Mouse (Mus musculus): Measurements from ENCODE around the gene Sufu. TPM values are rescaled to one million over a fixed set of nuclear protein-coding genes. Genes with fewer than 3 reads are reported as not detected.

Sufu gene
- total and polyA plus RNA-seq, 3 experiments, result 5.1 to 31.8 (median 25.7) TPM

- DNase-seq (ENCODE audit: low spot score) (no peak), ATAC-seq (ENCODE audit: extremely low read depth, insufficient number of reproducible peaks, low FRiP score, poor library complexity, severe bottlenecking) (no peak)
- no peak for TF ChIP-seq GATA2 (IDR thresholded peaks at IDR 0.05; ENCODE audit: borderline replicate concordance, low read depth, low read length)
- TF ChIP-seq GATA1 (IDR thresholded peaks at IDR 0.05; ENCODE audit: borderline replicate concordance, low read length), result no peak
- no peak for TF ChIP-seq CTCF (IDR thresholded peaks at IDR 0.05; ENCODE audit: low read depth, low read length)
- TF ChIP-seq POLR2AphosphoS5 (IDR thresholded peaks at IDR 0.05; ENCODE audit: insufficient replicate concordance, low read depth, low read length), result no peak
- TF ChIP-seq TAL1 (conservative IDR thresholded peaks at IDR 0.05; ENCODE audit: low read depth, low read length), result no peak
- Histone ChIP-seq H3K9me3 (replicated peaks) (no peaks in the 10 kb centered on the region), H3K4me1 (ENCODE audit: insufficient read depth, low read depth, low read length) (peaks cover 2% of the 10 kb centered on the region; the same call in 1 of the 2 replicates), H3K27me3 (ENCODE audit: insufficient read depth, low read length) (no peaks in the 10 kb centered on the region), H3K4me3 (ENCODE audit: low read depth, low read length) (no peak overlapping the region), H3K36me3 (replicated peaks) (peaks cover 38% of the 10 kb centered on the region)
These were observed 23.7 kb downstream of the Sufu start for GRCm38 (mm10) chr19:46420410-46420809.

- no peaks in the 10 kb centered on the region for H3K9me3 ChIP-seq (replicated peaks)
- H3K27me3 ChIP-seq (ENCODE audit: insufficient read depth, low read length), result no peaks in the 10 kb centered on the region
- DNase-seq (ENCODE audit: low spot score) (no peak), ATAC-seq (ENCODE audit: extremely low read depth, insufficient number of reproducible peaks, low FRiP score, poor library complexity, severe bottlenecking) (no peak)
- no peak for TF ChIP-seq CTCF (IDR thresholded peaks at IDR 0.05; ENCODE audit: low read depth, low read length)
- TF ChIP-seq GATA2 (IDR thresholded peaks at IDR 0.05; ENCODE audit: borderline replicate concordance, low read depth, low read length), result no peak
- no peak for TF ChIP-seq GATA1 (IDR thresholded peaks at IDR 0.05; ENCODE audit: borderline replicate concordance, low read length)
- no peak for TF ChIP-seq TAL1 (conservative IDR thresholded peaks at IDR 0.05; ENCODE audit: low read depth, low read length)
- TF ChIP-seq POLR2AphosphoS5 (IDR thresholded peaks at IDR 0.05; ENCODE audit: insufficient replicate concordance, low read depth, low read length), result no peak
- peaks cover 39% of the 10 kb centered on the region for H3K36me3 ChIP-seq (replicated peaks)
- no peak overlapping the region for H3K4me3 ChIP-seq (ENCODE audit: low read depth, low read length)
- H3K4me1 ChIP-seq (ENCODE audit: insufficient read depth, low read depth, low read length), result no peaks in the 10 kb centered on the region; the same call in 1 of the 2 replicates
These were observed 26.0 kb downstream of the Sufu start for GRCm38 (mm10) chr19:46422384-46423338.

DNA sequence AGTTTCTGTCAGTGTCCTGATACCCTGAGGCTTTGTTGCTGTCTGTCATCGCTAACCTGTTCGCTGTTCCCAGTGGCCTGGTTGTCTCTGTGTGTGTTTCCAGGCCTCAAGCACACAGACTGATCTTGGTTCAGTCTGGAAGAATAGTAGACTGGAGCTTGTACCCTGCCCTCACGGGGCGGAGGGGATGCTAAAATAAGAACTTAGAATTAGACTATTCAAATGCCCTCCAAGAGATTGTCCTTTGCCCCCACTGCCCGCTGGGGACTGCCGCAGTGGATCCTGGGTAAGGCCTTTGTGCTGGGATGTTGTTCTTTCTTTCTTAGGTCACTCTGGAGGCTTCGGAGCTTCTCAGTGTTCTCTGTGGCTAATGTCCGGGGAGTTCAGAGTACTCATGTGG, 28.6 kb downstream of the Sufu start:
- no peaks in the 10 kb centered on the region; the same call in 1 of the 2 replicates for H3K4me1 ChIP-seq (ENCODE audit: insufficient read depth, low read depth, low read length)
- H3K27me3 ChIP-seq (ENCODE audit: insufficient read depth, low read length), result no peaks in the 10 kb centered on the region
- peaks cover 43% of the 10 kb centered on the region for H3K36me3 ChIP-seq (replicated peaks)
- TF ChIP-seq CTCF (IDR thresholded peaks at IDR 0.05; ENCODE audit: low read depth, low read length) (no peak), GATA1 (IDR thresholded peaks at IDR 0.05; ENCODE audit: borderline replicate concordance, low read length) (no peak), GATA2 (IDR thresholded peaks at IDR 0.05; ENCODE audit: borderline replicate concordance, low read depth, low read length) (no peak), POLR2AphosphoS5 (IDR thresholded peaks at IDR 0.05; ENCODE audit: insufficient replicate concordance, low read depth, low read length) (no peak), TAL1 (conservative IDR thresholded peaks at IDR 0.05; ENCODE audit: low read depth, low read length) (no peak)
- no peak overlapping the region for H3K4me3 ChIP-seq (ENCODE audit: low read depth, low read length)
- DNase-seq (ENCODE audit: low spot score), result no peak
- no peaks in the 10 kb centered on the region for H3K9me3 ChIP-seq (replicated peaks)
- no peak for ATAC-seq (ENCODE audit: extremely low read depth, insufficient number of reproducible peaks, low FRiP score, poor library complexity, severe bottlenecking)

DNA sequence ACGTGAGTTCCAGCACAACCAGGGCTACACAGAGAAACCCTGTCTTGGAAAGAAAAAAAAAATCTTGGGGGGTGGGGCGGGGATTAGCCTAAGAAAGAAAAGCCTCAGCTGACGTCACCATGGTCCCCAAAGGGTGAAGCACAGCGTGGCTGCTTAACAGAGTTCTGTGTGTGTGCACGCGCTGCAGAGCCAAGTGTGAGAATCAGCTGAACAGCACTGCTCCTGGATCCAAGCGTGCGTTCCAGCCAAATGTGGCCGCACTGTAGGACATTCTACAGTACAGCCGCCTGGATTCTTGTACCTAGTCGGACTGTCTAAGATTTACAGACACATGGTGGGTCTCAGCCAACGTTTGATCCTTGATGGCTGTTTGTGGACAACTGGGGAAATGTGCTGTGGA, 29.8 kb downstream of the Sufu start:
- Histone ChIP-seq H3K36me3 (replicated peaks) (peaks cover 44% of the 10 kb centered on the region), H3K27me3 (ENCODE audit: insufficient read depth, low read length) (no peaks in the 10 kb centered on the region), H3K4me3 (ENCODE audit: low read depth, low read length) (no peak overlapping the region), H3K9me3 (replicated peaks) (no peaks in the 10 kb centered on the region), H3K4me1 (ENCODE audit: insufficient read depth, low read depth, low read length) (peaks cover 2% of the 10 kb centered on the region; the same call in 1 of the 2 replicates)
- no peak for ATAC-seq (ENCODE audit: extremely low read depth, insufficient number of reproducible peaks, low FRiP score, poor library complexity, severe bottlenecking)
- TF ChIP-seq POLR2AphosphoS5 (IDR thresholded peaks at IDR 0.05; ENCODE audit: insufficient replicate concordance, low read depth, low read length) (no peak), CTCF (IDR thresholded peaks at IDR 0.05; ENCODE audit: low read depth, low read length) (no peak), GATA1 (IDR thresholded peaks at IDR 0.05; ENCODE audit: borderline replicate concordance, low read length) (no peak), TAL1 (conservative IDR thresholded peaks at IDR 0.05; ENCODE audit: low read depth, low read length) (no peak), GATA2 (IDR thresholded peaks at IDR 0.05; ENCODE audit: borderline replicate concordance, low read depth, low read length) (no peak)
- no peak for DNase-seq (ENCODE audit: low spot score)

DNA sequence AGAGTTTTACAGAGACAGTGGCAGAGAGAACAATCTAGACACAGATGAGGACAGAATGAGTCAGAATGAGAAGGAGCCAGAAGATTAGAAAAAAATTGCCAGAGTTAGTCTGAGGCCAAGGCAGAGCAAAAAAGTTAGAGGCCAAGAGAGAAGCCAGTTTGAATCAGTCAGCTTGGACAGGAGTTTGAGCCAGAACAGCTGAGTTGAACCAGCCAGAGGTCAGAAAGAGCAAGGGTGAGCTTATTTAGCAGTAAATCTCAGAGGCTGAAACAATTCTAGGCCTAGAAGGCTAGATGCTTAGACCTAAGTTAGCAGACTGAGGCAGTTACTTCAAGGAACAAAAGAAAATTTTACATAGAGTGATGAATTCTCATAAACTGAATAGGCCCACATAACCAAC, 32.6 kb downstream of the Sufu start:
- Histone ChIP-seq H3K9me3 (replicated peaks) (no peaks in the 10 kb centered on the region), H3K4me3 (ENCODE audit: low read depth, low read length) (no peak overlapping the region), H3K4me1 (ENCODE audit: insufficient read depth, low read depth, low read length) (peaks cover 3% of the 10 kb centered on the region; the same call in 1 of the 2 replicates), H3K36me3 (replicated peaks) (peaks cover 57% of the 10 kb centered on the region), H3K27me3 (ENCODE audit: insufficient read depth, low read length) (no peaks in the 10 kb centered on the region)
- TF ChIP-seq TAL1 (conservative IDR thresholded peaks at IDR 0.05; ENCODE audit: low read depth, low read length) (no peak), GATA1 (IDR thresholded peaks at IDR 0.05; ENCODE audit: borderline replicate concordance, low read length) (no peak), POLR2AphosphoS5 (IDR thresholded peaks at IDR 0.05; ENCODE audit: insufficient replicate concordance, low read depth, low read length) (no peak), CTCF (IDR thresholded peaks at IDR 0.05; ENCODE audit: low read depth, low read length) (no peak), GATA2 (IDR thresholded peaks at IDR 0.05; ENCODE audit: borderline replicate concordance, low read depth, low read length) (no peak)
- ATAC-seq (ENCODE audit: extremely low read depth, insufficient number of reproducible peaks, low FRiP score, poor library complexity, severe bottlenecking), result no peak
- DNase-seq (ENCODE audit: low spot score), result no peak

DNA sequence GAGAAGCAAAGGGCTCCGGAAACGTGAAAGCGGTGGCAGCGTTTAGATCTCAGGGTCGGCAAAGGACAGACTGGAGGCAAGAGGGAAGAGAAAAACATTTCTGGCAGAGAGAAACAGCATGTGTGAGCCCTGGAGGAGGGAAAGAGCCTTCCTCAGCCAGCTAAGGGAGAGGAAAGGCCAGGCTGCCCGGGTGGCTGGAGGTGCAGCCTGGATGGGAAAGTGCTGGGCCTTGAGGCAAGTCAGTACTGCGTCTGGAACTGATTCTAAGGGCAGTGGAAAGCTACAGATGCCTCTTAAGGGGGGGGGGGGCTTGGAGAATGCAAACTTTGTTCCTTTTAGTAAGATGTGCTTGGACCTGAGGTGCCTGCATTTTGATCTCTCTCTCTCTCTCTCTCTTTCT, 37.0 kb downstream of the Sufu start:
- no peak for TF ChIP-seq POLR2AphosphoS5 (IDR thresholded peaks at IDR 0.05; ENCODE audit: insufficient replicate concordance, low read depth, low read length)
- TF ChIP-seq GATA1 (IDR thresholded peaks at IDR 0.05; ENCODE audit: borderline replicate concordance, low read length), result no peak
- no peak for TF ChIP-seq CTCF (IDR thresholded peaks at IDR 0.05; ENCODE audit: low read depth, low read length)
- no peak for TF ChIP-seq TAL1 (conservative IDR thresholded peaks at IDR 0.05; ENCODE audit: low read depth, low read length)
- no peak for TF ChIP-seq GATA2 (IDR thresholded peaks at IDR 0.05; ENCODE audit: borderline replicate concordance, low read depth, low read length)
- Histone ChIP-seq H3K36me3 (replicated peaks) (peaks cover 57% of the 10 kb centered on the region), H3K4me3 (ENCODE audit: low read depth, low read length) (no peak overlapping the region), H3K9me3 (replicated peaks) (no peaks in the 10 kb centered on the region), H3K27me3 (ENCODE audit: insufficient read depth, low read length) (no peaks in the 10 kb centered on the region), H3K4me1 (ENCODE audit: insufficient read depth, low read depth, low read length) (0 out of 2 replicates have a peak, but pooled peaks cover 3% of the 10 kb centered on the region)
- DNase-seq (ENCODE audit: low spot score) (no peak), ATAC-seq (ENCODE audit: extremely low read depth, insufficient number of reproducible peaks, low FRiP score, poor library complexity, severe bottlenecking) (no peak)
